Mouse (Mus musculus): ENCODE measurements around the gene Ccdc151. TPM values are rescaled to one million over a fixed set of nuclear protein-coding genes. Genes with fewer than 3 reads are reported as not detected.

The Ccdc151 gene
- total RNA-seq, 2 experiments from 2014 or later: not detected

- no peak for ATAC-seq (replicated peaks; ENCODE audit: poor library complexity)
Measured at GRCm38 (mm10) chr9:22000296-22000695, 2.1 kb downstream of the Ccdc151 start.

- no peak for ATAC-seq (replicated peaks; ENCODE audit: poor library complexity)
Measured at GRCm38 (mm10) chr9:21996178-21996867, 6.1 kb downstream of the Ccdc151 start.

GRCm38 (mm10) chr9:21992227-21992626, 10.2 kb downstream of the Ccdc151 start:
- ATAC-seq (replicated peaks; ENCODE audit: poor library complexity): no peak

GRCm38 (mm10) chr9:21989230-21990110, 13.0 kb downstream of the Ccdc151 start, which contains the start of gene Rgl3:
Gene Rgl3, minus strand, starts transcription at chr9:21989446.
- peak; percentile 37 for ATAC-seq (replicated peaks; ENCODE audit: poor library complexity)

- ATAC-seq (replicated peaks; ENCODE audit: poor library complexity): peak; percentile 18; the same call in 1 of the 2 replicates
Measured at GRCm38 (mm10) chr9:21988421-21989101, 13.9 kb downstream of the Ccdc151 start.

DNA sequence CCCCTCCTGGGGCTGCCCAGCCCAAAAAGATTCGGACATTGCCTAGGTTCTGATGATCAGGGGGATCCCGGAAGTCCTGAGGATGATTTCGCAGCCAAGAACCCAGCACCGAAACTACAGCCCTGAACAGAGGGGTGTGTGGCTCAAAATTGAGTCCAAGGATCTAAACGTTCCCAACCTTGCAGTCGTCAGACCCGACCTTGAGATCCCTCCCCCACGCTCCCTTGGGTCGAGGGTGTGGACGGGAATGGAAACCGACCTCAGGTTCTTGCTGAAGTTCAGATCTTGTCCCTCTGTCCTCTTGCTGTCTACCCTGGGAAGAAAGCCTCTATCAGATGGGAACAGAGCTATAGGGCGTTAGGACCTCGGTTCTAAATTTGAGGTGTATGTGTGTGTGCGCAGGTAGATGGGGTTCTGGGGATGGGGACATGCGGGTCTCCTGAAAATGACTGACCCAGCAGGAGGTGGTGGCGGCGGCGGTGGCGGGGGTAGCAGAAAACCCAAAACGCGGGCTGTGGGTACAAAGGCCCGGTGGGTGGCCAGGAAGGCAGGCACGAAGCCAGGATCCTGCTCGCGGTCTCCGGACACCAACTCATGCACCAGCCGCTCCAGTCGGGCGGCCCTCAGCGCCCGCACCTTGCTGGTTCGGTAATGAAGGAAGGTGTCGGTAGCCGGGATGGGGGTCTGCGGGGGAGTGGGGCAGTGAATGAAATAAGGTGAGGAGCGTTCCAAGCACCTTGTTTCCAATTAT, 14.7 kb downstream of the Ccdc151 start:
- ATAC-seq (replicated peaks; ENCODE audit: poor library complexity): no peak

DNA sequence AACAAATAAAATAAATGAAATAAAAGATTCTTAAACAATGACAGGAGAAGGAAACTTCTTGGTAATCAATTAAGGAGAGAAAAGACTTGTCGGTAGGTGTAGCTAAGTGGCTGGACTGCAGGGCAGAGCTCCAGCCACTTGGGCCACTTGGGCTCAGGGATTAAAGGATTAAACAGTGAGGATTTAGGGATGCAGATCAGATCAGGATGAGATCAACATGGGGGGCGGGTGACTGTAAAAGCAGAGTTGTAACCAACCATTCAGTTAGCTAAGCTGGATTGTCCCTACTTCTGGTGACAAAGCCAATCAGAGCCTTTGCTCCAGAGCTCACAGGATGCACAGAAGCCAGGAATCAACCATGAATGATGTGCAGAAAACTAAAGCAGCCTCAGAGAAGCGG, 18.5 kb downstream of the Ccdc151 start:
- no peak for ATAC-seq (replicated peaks; ENCODE audit: poor library complexity)

- ATAC-seq (replicated peaks; ENCODE audit: poor library complexity): no peak
Measured at GRCm38 (mm10) chr9:21978398-21979128, 23.9 kb downstream of the Ccdc151 start.

GRCm38 (mm10) chr9:21977972-21978371, 24.5 kb downstream of the Ccdc151 start:
- peak; percentile 86 for ATAC-seq (replicated peaks; ENCODE audit: poor library complexity)

GRCm38 (mm10) chr9:21977331-21977730, 25.1 kb downstream of the Ccdc151 start:
- ATAC-seq (replicated peaks; ENCODE audit: poor library complexity): no peak

DNA sequence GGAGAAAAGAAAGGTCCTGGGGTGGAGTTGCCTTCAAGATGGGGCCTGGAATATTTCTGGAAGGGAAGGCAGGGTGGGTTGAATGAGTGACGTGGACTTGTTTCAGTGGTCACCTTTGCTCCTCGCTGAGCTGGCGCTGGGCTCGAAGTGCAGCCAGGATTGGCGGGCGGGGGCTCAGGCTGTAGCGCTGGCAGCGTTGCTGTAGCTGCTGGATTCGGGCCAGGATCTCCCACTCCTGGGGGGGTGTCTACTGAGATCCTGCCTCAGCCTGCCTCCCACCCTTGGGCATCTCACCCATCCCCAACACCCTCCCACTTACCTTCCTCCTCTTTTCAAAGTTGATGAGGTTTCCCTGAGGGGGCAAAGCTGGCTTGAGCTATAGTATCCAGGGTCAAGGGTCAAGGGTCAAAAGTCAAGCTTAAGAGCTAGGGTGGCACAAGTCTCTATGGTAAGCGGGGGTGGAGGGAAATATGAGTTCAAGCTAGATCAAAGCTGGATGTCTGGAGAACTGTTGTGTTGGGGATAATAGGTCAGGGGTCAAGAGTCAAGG, 25.7 kb downstream of the Ccdc151 start:
- no peak for ATAC-seq (replicated peaks; ENCODE audit: poor library complexity)

GRCm38 (mm10) chr9:21969304-21969703, 33.1 kb downstream of the Ccdc151 start:
- ATAC-seq (replicated peaks; ENCODE audit: poor library complexity): peak; percentile 64

DNA sequence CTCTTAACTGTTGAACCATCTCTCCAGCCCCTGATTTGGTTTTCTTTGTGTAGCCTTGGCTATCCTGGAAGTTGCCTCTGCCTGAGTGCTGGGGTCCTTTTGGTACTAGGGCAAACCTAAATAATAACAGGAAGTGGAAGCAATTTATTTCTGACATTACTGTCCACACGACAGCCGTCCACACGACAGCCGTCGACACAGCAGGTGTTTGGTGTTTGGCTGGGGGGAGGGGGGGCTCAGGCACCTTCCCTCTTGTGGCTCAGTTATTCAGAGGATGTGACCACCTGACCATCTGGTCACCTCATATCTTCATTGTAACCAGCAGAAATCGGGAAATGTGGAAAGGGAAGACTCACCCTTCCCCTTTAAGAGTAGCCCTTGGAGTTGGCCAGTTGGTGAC, 33.6 kb downstream of the Ccdc151 start:
- ATAC-seq (replicated peaks; ENCODE audit: poor library complexity): no peak

- peak; percentile 41 for ATAC-seq (replicated peaks; ENCODE audit: poor library complexity)
Measured at GRCm38 (mm10) chr9:21963417-21963816, 39.0 kb downstream of the Ccdc151 start, which contains the start of gene Epor. Gene Epor, minus strand, starts transcription at chr9:21963506.

- ATAC-seq (replicated peaks; ENCODE audit: poor library complexity): peak; percentile 88
Measured at GRCm38 (mm10) chr9:21962416-21963059, 39.9 kb downstream of the Ccdc151 start.

GRCm38 (mm10) chr9:21962010-21962409, 40.4 kb downstream of the Ccdc151 start:
- peak; percentile 1 for ATAC-seq (replicated peaks; ENCODE audit: poor library complexity)

GRCm38 (mm10) chr9:21961366-21961980, 41.0 kb downstream of the Ccdc151 start:
- peak; percentile 10; the same call in 1 of the 2 replicates for ATAC-seq (replicated peaks; ENCODE audit: poor library complexity)

DNA sequence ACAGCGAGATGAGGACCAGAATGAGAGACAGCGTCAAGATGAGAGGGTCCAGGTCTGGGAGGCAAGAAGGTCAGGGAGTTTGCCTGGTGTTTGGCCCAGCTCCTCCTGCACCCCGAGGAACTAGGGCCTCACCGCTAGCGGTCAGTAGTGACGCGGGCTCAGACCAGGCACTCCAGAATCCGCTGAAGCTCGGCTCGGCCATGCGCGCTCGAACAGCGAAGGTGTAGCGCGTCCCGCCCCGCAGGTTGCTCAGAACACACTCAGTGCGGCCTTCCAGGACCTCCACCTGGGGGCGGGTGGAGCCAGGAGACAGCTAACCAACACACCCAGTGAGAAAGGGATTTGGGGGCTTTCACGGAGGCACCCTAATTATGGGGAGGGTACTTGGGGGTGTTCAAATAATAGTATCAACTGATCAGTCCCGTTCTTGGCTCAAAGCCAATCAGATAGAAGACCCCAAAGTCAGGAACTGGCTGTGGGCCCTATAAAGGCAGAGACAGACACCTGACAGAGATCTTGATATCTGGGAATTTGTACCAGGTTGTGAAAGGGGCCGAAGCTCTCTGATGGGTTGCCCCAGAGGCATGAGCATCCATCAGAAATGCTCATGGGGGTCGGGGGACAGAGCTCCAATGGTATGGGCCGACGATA, 41.8 kb downstream of the Ccdc151 start:
- no peak for ATAC-seq (replicated peaks; ENCODE audit: poor library complexity)
